Mouse (Mus musculus): Measurements from ENCODE around the gene Aknad1.

- TF ChIP-seq CTCF (IDR thresholded peaks at IDR 0.05; ENCODE audit: low read depth) (no peak), EP300 (IDR thresholded peaks at IDR 0.05; ENCODE audit: low read depth) (no peak)
Measured at GRCm38 (mm10) chr3:108789299-108789698, 49.8 kb downstream of the Aknad1 start.

All from liver, postnatal 0 days (tissue).